Mouse (Mus musculus) kidney, embryonic 14.5 days (tissue): Measurements from ENCODE around the gene Cad. TPM values are rescaled to one million over a fixed set of nuclear protein-coding genes. Genes with fewer than 3 reads are reported as not detected.
"Not testable (repeated sequence)": the region's sequence is repeated elsewhere in the genome, so short reads cannot be mapped to it uniquely, and the experiment has no call there.

Source experiments
- ATAC-seq: fragments of 200-750 bp; cut with Nextera tagmentation; 2 replicates; pipeline ENCODE4 v1.8.0; 2017; ENCODE audit warnings: moderate number of reproducible peaks, mild to moderate bottlenecking, moderate TSS enrichment, moderate library complexity; ENCODE audit not compliant: low FRiP score, low TSS enrichment
- H3K27ac ChIP-seq: fragments of 300-500 bp; sonication (generic); 2 replicates; pipeline ENCODE4 v1.5.1; 2014; ENCODE audit warnings: low read depth, mild to moderate bottlenecking, low read length, moderate library complexity, mixed read lengths
- H3K27me3 ChIP-seq: fragments of 300-500 bp; sonication (generic); 2 replicates; pipeline ENCODE4 v1.6.1; 2014; ENCODE audit warnings: mild to moderate bottlenecking, low read length; ENCODE audit not compliant: control insufficient read depth, insufficient read depth
- H3K36me3 ChIP-seq: fragments of 300-500 bp; sonication (generic); 2 replicates; pipeline ENCODE4 v1.6.1; 2014; ENCODE audit warnings: low read length, mixed read lengths; ENCODE audit not compliant: control insufficient read depth, insufficient read depth
- H3K4me1 ChIP-seq: fragments of 300-500 bp; sonication (generic); 2 replicates; pipeline ENCODE4 v1.6.1; 2014; ENCODE audit warnings: low read length, mixed read lengths; ENCODE audit not compliant: control insufficient read depth, insufficient read depth
- H3K4me2 ChIP-seq: fragments of 300-500 bp; sonication (generic); replicated peaks from 2 replicates; pipeline ENCODE4 v1.6.1; 2014; ENCODE audit warnings: low read depth, mild to moderate bottlenecking, low read length
- H3K4me3 ChIP-seq: fragments of 300-500 bp; sonication (generic); 2 replicates; pipeline ENCODE4 v1.5.1; 2014; ENCODE audit warnings: mild to moderate bottlenecking, low read length
- H3K9ac ChIP-seq: fragments of 300-500 bp; sonication (generic); 2 replicates; pipeline ENCODE4 v1.6.1; 2014; ENCODE audit warnings: low read depth, mild to moderate bottlenecking, low read length, moderate library complexity
- H3K9me3 ChIP-seq: fragments of 300-500 bp; sonication (generic); 2 replicates; pipeline ENCODE4 v1.6.1; 2016; ENCODE audit warnings: low read length; ENCODE audit not compliant: control insufficient read depth
- WGBS: fragments of 180-500 bp; shearing (Covaris S2); extraction: QIAGEN DNeasy Blood & Tissue Kit; methylation state at CpG from one replicate; pipeline ENCODE4 v1.1.7; 2014; 5-methylcytosine and 5-hydroxymethylcytosine counted together
- polyA plus RNA-seq: library from polyadenylated mRNA; unstranded; fragments of >200 nt; fragmentation: Nextera tagmentation; extraction: Ambion mirVana; gene quantifications from 2 replicates; pipeline ENCODE4 v1.2.1, GENCODE M21; 2014

Gene Cad
- polyA plus RNA-seq, result 35.4 and 40.5 TPM in 2 replicates

DNA sequence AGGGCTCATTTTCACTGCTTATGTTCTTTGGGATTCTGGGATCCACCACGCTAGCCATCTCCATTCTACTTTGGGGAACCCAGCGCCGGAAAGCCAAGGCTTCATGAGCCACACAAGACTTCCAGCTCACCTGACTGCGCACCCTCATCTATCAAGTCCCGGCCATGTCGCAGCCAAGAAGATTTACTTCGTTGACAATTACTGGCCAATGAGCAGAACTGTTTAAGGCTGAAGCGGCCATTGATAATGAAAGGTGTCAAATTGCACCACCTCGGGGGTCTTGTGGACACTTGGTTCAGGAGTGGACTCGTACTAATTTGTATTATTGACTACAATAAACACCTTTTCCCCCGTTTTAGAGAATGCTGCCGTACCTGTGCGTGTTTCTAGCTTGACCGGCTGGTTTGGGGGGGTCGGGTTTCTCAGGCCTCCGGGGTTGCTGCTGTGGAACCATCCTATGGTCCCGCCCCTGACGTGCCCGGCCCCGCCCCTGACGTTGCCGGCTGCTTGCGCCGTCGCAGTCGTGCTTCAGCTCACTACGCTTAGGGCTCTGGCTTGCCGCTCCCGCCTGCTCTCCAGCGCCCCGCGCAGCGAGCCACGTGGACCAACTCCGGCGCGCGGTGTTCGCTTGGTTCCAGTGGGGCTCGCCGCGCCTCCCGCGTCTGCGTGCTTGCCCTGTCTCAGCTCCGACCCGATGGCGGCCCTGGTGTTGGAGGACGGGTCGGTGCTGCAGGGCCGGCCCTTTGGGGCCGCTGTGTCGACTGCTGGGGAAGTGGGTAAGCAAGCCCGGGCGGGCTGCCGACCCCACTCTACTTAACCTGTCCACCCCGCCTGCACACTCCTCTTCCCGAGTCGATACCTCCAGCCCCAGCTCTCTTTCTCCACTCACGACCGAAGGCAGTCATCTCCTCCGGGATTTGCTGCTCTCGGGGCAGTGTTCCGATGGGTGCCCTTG lies at the start of gene Cad:
Gene Cad, plus strand, starts transcription at position 520 of the 955 bp plus-strand sequence.
- Histone ChIP-seq H3K36me3 (peaks cover 26% of the 10 kb centered on the region), H3K4me2 (peak within 1 kb of the TSS; percentile 91), H3K9ac (peak within 1 kb of the TSS; percentile 88), H3K9me3 (no peaks in the 10 kb centered on the region), H3K27ac (peak within 1 kb of the TSS; percentile 76), H3K4me1 (peaks cover 14% of the 10 kb centered on the region), H3K27me3 (no peaks in the 10 kb centered on the region), H3K4me3 (peak within 1 kb of the TSS; percentile 80)
- under 1% methylated on average over 64 of the region's 64 CpGs for WGBS
- ATAC-seq, result peak; percentile 98

DNA sequence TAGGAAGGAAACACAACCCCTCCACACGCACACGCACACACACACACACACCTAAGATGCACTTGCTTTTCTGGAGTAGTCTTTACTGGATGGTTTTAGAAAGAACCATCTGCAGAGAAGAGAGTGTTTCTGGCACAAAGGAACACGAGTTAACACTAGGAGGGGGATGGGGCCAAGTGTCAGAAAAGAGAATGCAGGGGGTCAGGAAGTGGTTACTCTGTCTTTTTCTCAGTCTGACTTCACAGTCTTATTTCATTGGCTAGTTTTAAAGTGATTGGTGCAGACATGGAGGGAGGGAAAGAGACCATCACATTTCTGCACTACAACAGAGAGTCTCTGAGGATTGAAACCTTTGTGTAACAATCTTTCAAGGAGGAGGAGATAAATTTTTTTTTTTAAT lies 41.8 kb upstream of the Cad start:
- Histone ChIP-seq H3K36me3 (no peaks in the 10 kb centered on the region), H3K27ac (no peak overlapping the region), H3K4me2 (no peak overlapping the region), H3K27me3 (no peaks in the 10 kb centered on the region), H3K4me3 (no peak overlapping the region), H3K9ac (no peak overlapping the region), H3K9me3 (no peaks in the 10 kb centered on the region), H3K4me1 (no peaks in the 10 kb centered on the region)
- whole genome bisulfite sequencing, result 63% methylated on average over 3 of the region's 3 CpGs
- ATAC-seq, result no peak

DNA sequence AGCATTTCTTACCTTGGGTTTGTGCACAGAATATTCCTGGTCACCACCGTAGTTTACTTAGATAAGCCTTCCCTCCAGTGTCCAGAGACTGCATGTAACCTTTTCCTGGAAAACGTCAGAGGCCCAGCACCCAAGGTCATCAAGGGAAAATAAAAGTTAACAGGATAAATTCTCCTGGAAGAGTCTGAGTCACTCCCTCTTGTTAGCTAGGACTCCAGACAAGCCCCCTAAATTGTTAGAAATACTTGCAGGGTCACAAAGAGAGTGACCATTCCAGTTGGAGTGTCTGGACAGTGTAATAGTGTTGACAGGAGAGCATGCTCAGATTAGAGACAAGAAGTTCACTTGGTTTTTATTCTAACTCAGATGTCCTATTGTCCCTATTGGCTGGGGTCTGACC lies 38.7 kb upstream of the Cad start:
- no peaks in the 10 kb centered on the region for H3K36me3 ChIP-seq
- ATAC-seq, result no peak
- no peaks in the 10 kb centered on the region for H3K9me3 ChIP-seq
- H3K4me1 ChIP-seq, result no peaks in the 10 kb centered on the region
- no peak overlapping the region for H3K9ac ChIP-seq
- H3K4me2 ChIP-seq, result no peak overlapping the region
- 69% methylated on average over 2 of the region's 2 CpGs for WGBS
- H3K27ac ChIP-seq, result no peak overlapping the region
- H3K27me3 ChIP-seq, result no peaks in the 10 kb centered on the region
- H3K4me3 ChIP-seq, result no peak overlapping the region

DNA sequence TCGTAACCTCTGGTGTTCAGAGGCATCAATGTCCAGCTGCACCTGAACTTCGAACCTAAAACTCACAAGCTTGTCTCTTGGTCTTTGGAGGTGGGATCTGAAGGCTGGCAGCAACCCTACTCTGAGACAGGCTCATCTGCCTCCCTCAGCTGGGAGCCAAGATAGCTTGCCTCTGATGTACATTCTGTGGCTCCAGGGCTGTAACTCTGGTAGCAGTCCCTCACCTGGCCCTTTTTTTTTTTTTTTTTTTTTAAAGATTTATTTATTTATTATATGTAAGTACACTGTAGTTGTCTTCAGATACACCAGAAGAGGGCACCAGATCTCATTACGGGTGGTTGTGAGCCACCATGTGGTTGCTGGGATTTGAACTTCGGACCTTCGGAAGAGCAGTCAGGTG lies 32.8 kb upstream of the Cad start:
- 95% methylated on average over 4 of the region's 5 CpGs for WGBS
- H3K4me3 ChIP-seq, H3K4me1 ChIP-seq, H3K4me2 ChIP-seq, H3K27me3 ChIP-seq, H3K27ac ChIP-seq, H3K9ac ChIP-seq, ATAC-seq, H3K9me3 ChIP-seq, H3K36me3 ChIP-seq: not testable (repeated sequence)

DNA sequence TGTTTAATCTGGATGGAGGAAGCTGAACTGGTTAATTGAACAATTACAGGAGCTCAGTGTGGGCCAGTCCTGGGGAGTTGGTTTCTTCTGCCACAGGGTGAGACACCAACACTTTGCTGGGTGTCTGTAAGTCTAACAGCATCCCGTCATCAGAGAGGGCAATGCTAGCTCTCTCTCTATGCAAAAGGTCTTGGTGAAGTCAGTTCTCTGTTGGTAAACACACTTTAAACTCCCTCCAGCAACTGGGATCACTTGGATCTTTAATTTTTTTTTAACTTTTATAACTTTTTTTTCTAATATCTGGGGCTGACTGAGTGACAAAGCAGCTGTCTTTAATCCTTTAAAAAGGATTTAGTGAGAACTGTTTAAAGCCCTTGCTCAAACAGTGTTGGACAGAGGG lies 31.9 kb upstream of the Cad start:
- H3K4me1 ChIP-seq, result no peaks in the 10 kb centered on the region; the same call in 1 of the 2 replicates
- H3K9me3 ChIP-seq, result no peaks in the 10 kb centered on the region
- ATAC-seq, result no peak
- H3K27ac ChIP-seq, result no peak overlapping the region
- H3K9ac ChIP-seq, result no peak overlapping the region
- H3K4me3 ChIP-seq, result no peak overlapping the region
- no peaks in the 10 kb centered on the region for H3K27me3 ChIP-seq
- no peaks in the 10 kb centered on the region for H3K36me3 ChIP-seq
- H3K4me2 ChIP-seq, result no peak overlapping the region
- 63% methylated on average over 1 of the region's 1 CpGs for WGBS

DNA sequence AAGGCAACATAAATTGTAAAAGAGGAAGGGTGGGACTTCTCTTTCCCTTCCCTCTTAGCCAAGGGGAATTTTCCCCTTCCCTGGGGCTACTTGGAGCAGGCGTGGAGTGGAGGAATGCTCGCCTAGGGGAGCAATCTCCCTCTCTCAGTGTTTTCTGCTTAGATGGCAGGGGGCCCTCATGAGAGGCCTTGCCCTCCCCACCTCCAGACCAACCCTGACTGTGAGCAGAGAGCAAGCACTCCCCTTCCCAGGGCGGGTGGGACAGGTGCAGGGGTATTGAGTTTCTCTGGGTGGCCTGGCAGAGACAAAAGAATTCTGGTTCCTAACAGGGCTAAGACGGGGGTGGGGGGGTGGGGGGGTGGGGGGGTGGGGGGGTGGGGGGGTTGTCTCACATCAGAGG lies 31.3 kb upstream of the Cad start:
- H3K27ac ChIP-seq, result no peak overlapping the region
- 18% methylated on average over 4 of the region's 4 CpGs for WGBS
- no peaks in the 10 kb centered on the region for H3K9me3 ChIP-seq
- H3K27me3 ChIP-seq, result no peaks in the 10 kb centered on the region
- H3K9ac ChIP-seq, result no peak overlapping the region
- H3K4me1 ChIP-seq, result no peaks in the 10 kb centered on the region; the same call in 1 of the 2 replicates
- H3K4me3 ChIP-seq, result no peak overlapping the region
- H3K4me2 ChIP-seq, result no peak overlapping the region
- ATAC-seq, result peak; percentile 62; the same call in 1 of the 2 replicates
- no peaks in the 10 kb centered on the region for H3K36me3 ChIP-seq

DNA sequence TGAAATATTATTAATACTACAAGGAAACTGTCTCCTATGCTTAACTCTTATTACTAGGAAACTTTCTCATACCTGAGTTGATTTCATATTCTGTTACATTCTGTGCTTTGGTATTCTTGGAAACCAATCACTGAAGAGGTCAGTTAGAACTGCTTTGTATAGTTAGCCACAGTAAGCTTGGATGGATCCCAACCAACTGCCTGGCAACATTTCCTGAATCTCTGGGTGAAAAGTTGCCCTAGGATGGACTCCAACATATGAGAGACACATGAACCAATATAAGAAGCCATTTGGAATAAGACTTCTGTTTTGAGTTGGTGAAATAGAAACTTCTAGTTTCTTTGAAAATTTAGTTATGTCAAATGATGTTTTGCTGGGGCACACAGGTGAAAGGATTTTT lies 29.9 kb upstream of the Cad start:
- ATAC-seq, result no peak
- Histone ChIP-seq H3K27ac (no peak overlapping the region), H3K4me2 (no peak overlapping the region)

DNA sequence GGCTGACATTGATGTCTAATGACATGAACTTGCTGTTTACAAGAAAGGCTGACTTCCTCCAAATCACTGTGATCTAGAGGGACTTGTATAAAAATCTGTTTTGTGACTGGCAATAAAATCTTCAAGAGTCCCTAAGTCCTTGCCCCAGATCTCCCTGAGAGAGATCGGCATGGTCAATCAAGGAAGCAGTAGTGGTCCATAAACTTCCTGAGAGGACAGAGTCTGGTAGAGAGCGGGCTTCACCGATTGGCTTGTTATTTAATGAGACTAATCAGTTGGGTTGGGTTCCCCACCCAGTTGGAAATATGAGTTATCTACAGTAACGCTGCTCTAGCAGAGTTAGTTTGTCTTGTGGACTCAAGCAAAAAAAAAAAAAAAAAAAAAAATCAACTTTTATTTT lies 23.7 kb upstream of the Cad start:
- WGBS, result 33% methylated on average over 4 of the region's 4 CpGs
- no peaks in the 10 kb centered on the region; the same call in 1 of the 2 replicates for H3K36me3 ChIP-seq
- no peaks in the 10 kb centered on the region for H3K4me1 ChIP-seq
- H3K9me3 ChIP-seq, result no peaks in the 10 kb centered on the region
- H3K27ac ChIP-seq, result no peak overlapping the region
- ATAC-seq, result 0 out of 2 replicates have a peak, but pooled peaks have one; percentile 52
- no peak overlapping the region for H3K4me2 ChIP-seq
- H3K27me3 ChIP-seq, result no peaks in the 10 kb centered on the region
- no peak overlapping the region for H3K4me3 ChIP-seq
- no peak overlapping the region for H3K9ac ChIP-seq

More for the DNA sequence above, 29.9 kb upstream of the Cad start:
- H3K36me3 ChIP-seq, result no peaks in the 10 kb centered on the region
- no peaks in the 10 kb centered on the region; the same call in 1 of the 2 replicates for H3K4me1 ChIP-seq
- H3K4me3 ChIP-seq, result no peak overlapping the region
- no peaks in the 10 kb centered on the region for H3K9me3 ChIP-seq
- no peaks in the 10 kb centered on the region for H3K27me3 ChIP-seq
- no peak overlapping the region for H3K9ac ChIP-seq

DNA sequence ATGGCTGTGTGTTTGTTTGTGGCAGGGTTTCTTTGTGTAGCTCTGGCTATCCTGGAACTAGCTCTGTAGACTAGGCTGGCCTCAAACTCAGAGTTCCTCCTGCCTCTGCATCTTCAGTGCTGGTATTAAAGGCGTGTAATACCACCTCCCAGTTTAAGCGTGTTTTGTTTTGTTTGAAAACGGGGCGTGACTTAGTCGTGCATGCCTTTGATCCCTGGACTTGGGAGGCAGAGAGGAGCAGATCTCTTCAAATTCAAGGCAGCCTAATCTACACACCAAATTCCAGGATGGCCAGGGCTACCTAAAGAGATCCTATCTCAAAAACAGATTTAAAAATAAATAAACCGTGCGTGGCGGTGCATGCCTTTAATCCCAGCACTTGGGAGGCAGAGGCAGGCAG lies 23.1 kb upstream of the Cad start:
- H3K27ac ChIP-seq, result no peak overlapping the region
- WGBS, result 83% methylated on average over 8 of the region's 8 CpGs
- ATAC-seq, result no peak

More for the DNA sequence above, 23.1 kb upstream of the Cad start:
- Histone ChIP-seq H3K9ac (no peak overlapping the region), H3K36me3 (no peaks in the 10 kb centered on the region; the same call in 1 of the 2 replicates), H3K27me3 (no peaks in the 10 kb centered on the region), H3K9me3 (no peaks in the 10 kb centered on the region), H3K4me3 (no peak overlapping the region), H3K4me1 (no peaks in the 10 kb centered on the region), H3K4me2 (no peak overlapping the region)
